Mouse (Mus musculus): ENCODE measurements at regions not wholly inside any gene's neighbourhood (a gene's known extent, or its start where the extent isn't known, plus 50 kb on each side); places are given as distances from the start of the nearest gene placed in this dataset.

DNA sequence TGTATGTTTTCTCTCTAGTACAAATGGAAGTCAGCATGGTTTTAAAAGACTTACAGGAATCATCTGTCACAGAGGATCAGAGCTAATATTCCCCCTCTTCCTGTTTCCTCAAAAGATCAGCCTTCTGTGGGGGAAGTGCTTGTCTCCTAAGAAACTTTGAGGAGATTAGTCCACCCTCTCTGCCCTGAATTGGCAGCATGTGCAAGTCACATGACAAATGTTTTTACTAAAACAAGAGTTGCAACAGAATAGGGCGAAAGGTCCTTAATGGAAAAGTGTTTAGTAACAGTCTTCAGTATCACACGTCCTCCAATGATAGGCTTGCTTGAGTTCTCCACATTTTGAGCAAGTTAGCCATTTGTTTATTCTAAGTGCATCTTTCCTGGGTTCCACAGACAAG is 162.8 kb downstream of the Fzd1 start:
- peak; percentile 22 to 26 for DNase-seq

DNA sequence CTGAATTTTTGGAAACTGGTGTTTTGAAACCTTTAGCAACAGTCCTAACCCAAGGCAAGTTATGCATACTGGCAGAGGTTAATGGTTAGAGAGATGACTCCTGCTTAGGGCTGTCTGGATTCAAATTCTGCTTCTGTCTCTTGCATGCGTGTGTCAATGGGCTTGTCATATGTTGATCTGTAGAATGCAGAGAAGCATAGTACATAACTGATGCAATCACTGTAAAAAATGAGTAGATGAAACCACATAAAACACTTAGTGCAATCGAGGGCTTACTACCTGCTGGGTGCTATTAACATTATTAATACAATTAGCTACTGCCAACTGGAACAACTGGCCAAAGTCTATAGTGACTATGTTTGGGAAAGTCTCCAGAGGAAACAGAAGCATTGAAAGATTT is 163.3 kb downstream of the Fzd1 start:
- no peak for DNase-seq

DNA sequence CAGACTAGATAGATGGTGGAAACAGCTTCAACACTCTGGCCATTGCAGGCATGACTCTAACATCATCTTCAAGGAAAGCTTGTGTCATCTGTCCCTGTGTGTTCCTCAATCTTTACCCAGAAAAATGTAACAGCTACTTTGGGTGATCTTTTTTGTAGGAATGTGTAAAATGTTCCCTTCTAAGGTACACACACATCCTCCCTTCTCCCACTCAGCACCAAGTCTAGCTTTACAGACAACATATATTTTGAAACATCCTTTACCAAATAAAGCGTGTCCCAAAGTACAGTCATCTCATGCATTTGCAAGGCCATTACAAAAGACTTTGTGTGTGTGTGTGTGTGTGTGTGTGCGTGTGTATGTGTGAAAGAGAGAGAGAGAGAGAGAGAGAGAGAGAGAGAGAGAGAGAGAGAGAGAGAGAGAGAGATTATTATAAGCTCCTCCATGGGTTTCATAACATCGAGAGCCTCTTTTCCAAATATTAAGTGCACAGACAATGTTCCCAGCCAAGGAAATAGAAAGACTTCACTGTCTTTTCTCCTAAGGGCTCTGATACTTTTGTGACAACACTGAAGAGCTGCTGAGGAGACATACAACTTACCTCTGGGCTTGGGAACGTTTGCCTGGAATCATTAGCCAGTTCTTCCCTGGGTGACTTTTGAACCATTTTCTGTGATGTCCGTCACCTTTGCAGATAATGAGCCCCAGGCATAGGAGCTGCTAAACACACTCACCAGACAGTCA is 164.0 kb downstream of the Fzd1 start:
- no peak for DNase-seq

GRCm38 (mm10) chr5:4591721-4592120 is 166.1 kb downstream of the Fzd1 start:
- no peak for DNase-seq

- no peak for DNase-seq
Observed at GRCm38 (mm10) chr5:4582702-4583475, 174.9 kb downstream of the Fzd1 start.

DNA sequence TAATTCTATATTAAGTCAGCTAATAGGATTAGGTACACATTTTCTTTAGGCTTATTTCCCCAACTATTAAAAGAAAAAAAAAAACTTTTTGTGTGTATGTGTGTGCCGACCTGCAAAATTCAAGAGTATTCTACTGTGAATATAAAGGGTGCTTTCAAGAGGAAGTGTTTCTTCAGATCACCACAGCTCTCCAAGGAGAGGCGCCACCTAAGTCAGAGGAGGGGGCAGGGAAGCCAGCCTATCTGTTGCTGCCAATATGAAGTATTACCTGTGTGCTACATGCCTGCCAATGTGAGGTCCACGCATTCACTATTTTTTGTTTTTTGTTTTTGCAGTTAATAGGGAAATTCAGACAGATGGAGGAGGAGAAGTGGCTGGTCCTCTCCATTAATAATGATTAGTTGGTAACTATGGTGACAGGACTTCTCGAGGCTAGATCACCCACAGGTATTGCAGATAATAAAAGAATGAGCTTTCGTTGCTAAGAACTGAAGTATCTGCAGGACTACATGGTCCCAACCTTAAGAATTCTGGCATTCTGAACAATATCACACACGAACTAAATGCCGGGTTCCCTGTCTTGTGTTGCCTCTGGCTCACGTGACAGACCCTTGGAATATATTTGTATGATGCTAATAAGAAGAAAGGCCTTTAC is 177.5 kb downstream of the Fzd1 start:
- no peak for DNase-seq

- DNase-seq: no peak
Observed at GRCm38 (mm10) chr5:4578856-4579255, 179.0 kb downstream of the Fzd1 start.

- DNase-seq: no peak
Observed at GRCm38 (mm10) chr5:4577179-4577578, 180.7 kb downstream of the Fzd1 start.

DNA sequence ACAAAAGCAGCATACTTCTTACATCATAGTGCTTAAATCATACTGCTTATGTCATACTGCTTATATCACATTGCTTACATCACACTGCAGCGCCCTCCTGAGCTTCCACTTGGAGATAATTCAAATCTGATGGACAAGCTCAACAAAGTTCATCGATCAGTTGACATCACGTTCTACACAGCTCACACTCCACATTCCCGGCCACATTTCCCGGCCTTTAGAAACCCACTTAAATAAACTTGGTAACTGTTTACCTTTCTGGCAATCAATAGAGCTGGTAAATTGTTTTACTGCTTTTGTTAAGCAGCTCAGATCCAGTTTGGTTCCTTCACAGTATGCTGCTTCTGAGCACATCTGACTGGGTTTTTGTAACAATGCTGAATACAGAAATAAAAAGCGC is 194.0 kb downstream of the Fzd1 start:
- no peak for DNase-seq

GRCm38 (mm10) chr5:4561661-4562060 is 196.2 kb downstream of the Fzd1 start:
- DNase-seq: no peak

- no peak for DNase-seq
Observed at GRCm38 (mm10) chr5:4561139-4561470, 196.7 kb downstream of the Fzd1 start.

GRCm38 (mm10) chr5:4560370-4561138 is 197.3 kb downstream of the Fzd1 start:
- no peak for DNase-seq

DNA sequence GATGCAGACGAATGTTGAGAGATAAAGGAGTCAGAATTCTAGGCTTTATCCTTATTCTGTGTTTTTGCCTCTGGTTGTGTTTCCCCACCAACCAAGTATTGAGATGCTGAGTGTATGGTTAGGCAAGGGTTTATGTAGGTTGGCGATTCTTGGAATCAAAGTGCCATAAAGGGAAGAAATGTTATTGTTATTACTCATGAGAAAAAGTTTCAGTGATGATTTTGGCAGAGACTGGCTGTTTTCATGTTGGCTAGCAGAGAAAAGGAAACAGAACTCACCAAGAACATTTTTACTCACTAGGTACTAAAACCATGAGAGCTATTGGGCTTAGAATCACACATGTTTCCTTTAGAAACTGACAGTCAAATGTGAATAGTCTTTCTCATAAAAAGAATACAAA is 202.9 kb downstream of the Fzd1 start:
- no peak for DNase-seq

- no peak for DNase-seq
Observed at GRCm38 (mm10) chr5:4538572-4538971, 219.3 kb downstream of the Fzd1 start.

- no peak for DNase-seq
Observed at GRCm38 (mm10) chr5:4536790-4537189, 221.0 kb downstream of the Fzd1 start.

GRCm38 (mm10) chr5:4535951-4536350 is 221.9 kb downstream of the Fzd1 start:
- DNase-seq: no peak

DNA sequence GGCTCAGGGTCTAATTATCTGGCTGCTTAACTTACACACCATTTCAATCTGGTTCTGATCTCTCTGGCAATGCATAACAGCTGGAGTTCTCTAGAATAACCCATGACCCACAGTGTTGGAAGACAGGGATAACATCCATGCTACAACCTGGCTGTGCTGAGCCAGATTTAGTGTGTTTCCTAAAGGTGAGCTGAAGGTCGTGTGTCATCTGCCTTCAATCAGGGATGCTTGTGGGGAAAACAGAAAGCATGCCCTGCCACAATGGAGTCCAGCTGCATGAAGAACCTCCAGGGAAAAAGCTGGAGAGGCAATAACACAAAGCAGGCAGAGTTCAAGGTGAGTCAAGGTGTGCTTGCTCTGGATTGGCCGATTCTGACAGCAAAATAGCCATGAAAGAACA is 223.3 kb downstream of the Fzd1 start:
- no peak for DNase-seq

DNA sequence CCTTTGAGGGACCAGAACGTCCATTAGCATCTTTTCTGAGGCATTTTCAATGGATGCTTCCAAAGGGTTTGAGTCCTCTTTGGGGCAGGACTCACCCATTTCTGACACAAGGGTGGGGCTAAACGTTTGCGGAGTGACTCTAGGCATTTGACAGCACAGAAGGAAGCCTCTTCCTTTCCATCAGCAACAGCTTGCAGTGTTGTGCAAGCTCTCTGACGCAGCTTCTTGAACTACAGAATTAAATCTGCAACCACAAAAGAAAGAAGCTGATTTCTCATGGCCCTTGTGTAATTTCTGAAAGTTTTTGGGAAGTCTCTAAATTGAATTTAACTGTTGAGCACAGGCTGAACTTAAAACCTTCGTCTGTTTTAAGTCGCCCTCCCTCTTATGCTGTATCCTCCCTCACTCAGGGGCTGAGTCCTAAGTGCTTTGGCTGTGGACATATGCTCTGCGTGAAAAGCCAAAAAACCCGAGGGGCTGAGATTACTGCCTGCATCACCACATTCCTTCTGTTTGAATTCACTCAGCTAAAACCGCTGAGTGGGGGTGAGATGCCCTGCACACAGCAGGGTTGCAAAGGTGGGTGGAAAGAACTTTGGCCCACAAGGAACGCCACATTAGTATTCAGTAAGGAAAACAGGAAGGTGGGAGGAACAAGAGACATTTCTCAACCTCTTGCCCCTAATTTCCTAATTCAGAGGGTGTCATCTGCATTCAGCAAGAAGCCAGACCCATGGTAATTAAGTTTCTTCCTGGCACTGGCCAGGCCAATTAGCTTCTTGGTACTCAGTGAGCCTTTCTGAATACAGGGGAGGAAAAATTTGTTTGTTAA is 227.4 kb downstream of the Fzd1 start:
- peak; percentile 67 to 69 for DNase-seq

- no peak for DNase-seq
Observed at GRCm38 (mm10) chr5:4526042-4526815, 231.6 kb downstream of the Fzd1 start.

GRCm38 (mm10) chr5:4500599-4500998 is 257.2 kb downstream of the Fzd1 start:
- no peak for DNase-seq

DNA sequence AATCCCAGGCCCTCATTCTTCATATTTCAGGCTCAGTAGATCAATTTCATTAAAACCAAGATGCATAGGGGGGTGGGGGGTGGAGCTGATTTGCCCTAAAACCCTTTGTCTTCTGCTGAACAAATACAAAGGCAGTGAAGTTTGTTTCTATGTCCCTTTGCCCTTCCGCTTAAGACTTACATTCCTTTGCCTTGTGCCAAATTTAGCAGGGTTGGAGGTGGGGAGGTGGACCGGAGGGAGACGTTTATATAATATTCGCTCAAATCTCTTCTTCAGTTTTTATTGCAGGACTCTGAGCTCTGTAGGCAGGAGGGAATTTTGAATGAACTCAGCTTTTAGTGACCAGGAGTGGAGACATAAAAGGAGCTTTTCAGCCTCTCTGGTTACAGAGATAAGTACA is 258.8 kb downstream of the Fzd1 start:
- DNase-seq: no peak

GRCm38 (mm10) chr5:4498425-4498824 is 259.4 kb downstream of the Fzd1 start:
- no peak for DNase-seq
